Mouse (Mus musculus): ENCODE measurements around the gene Agrp.

DNA sequence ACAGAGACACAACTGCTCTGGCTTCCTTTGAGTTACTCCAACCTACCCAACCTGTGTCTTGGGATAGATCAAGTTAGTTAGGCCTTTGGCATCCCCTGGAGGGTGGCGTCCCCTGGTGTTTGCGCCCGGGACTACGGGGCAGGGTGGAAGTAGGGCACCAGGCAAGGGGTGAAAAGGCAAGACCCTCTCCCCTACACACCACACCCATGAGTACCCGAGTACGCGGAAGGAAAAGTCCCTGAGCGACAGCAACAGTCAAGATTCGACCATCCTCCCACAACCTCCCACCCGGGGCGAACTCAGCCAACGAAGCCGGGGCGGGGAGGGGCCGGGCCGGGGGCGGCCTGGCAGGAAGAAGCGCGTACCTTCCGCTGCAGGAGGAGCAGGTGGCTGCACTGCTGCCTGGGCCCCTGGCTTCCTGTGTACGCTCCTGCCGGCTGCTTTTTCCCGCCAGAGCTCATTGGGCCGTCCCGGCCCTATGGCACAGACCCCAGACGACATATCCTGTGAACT is 48.7 kb upstream of the Agrp start, which contains the start of gene Carmil2:
- TF ChIP-seq TAL1 (conservative IDR thresholded peaks at IDR 0.05; ENCODE audit: low read depth, low read length) (no peak), GATA2 (IDR thresholded peaks at IDR 0.05; ENCODE audit: borderline replicate concordance, low read depth, low read length) (no peak), CTCF (IDR thresholded peaks at IDR 0.05; ENCODE audit: low read depth, low read length) (peak; percentile 75)
